Mouse (Mus musculus) lung, postnatal 10 days (tissue): ENCODE measurements at regions not wholly inside any gene's neighbourhood (a gene's known extent, or its start where the extent isn't known, plus 50 kb on each side); places are given as distances from the start of the nearest gene placed in this dataset.

Experiments used
- DNase-seq: peaks from one replicate; pipeline ENCODE4 v3.0.0; 2021

GRCm38 (mm10) chr3:115590716-115591115, 124.2 kb downstream of the S1pr1 start:
- no peak for DNase-seq

GRCm38 (mm10) chr3:115588585-115588984, 126.3 kb downstream of the S1pr1 start:
- no peak for DNase-seq

GRCm38 (mm10) chr3:115580131-115580932, 134.5 kb downstream of the S1pr1 start:
- DNase-seq = no peak

- no peak for DNase-seq
Observed at GRCm38 (mm10) chr3:115575371-115575770, 139.5 kb downstream of the S1pr1 start.

- no peak for DNase-seq
Observed at GRCm38 (mm10) chr3:115562735-115563134, 152.1 kb downstream of the S1pr1 start.

- DNase-seq = no peak
Observed at GRCm38 (mm10) chr3:115554809-115555708, 159.8 kb downstream of the S1pr1 start.

- peak; percentile 1 for DNase-seq
Observed at GRCm38 (mm10) chr3:115553848-115554515, 160.9 kb downstream of the S1pr1 start.

GRCm38 (mm10) chr3:115541789-115542188, 173.1 kb downstream of the S1pr1 start:
- DNase-seq = peak; percentile 2

- no peak for DNase-seq
Observed at GRCm38 (mm10) chr3:115538355-115538754, 176.5 kb downstream of the S1pr1 start.

- DNase-seq = no peak
Observed at GRCm38 (mm10) chr3:115532141-115532735, 182.6 kb downstream of the S1pr1 start.

GRCm38 (mm10) chr3:115530441-115530840, 184.4 kb downstream of the S1pr1 start:
- DNase-seq = no peak

- peak; percentile 19 for DNase-seq
Observed at GRCm38 (mm10) chr3:115529918-115530317, 185.0 kb downstream of the S1pr1 start.

- DNase-seq = no peak
Observed at GRCm38 (mm10) chr3:115523515-115523914, 191.4 kb downstream of the S1pr1 start.

GRCm38 (mm10) chr3:115515645-115516044, 199.2 kb downstream of the S1pr1 start:
- DNase-seq = no peak

GRCm38 (mm10) chr3:115509658-115510057, 205.2 kb downstream of the S1pr1 start:
- DNase-seq = no peak

GRCm38 (mm10) chr3:115497420-115497819, 217.5 kb downstream of the S1pr1 start:
- no peak for DNase-seq

GRCm38 (mm10) chr3:115496110-115496509, 218.8 kb downstream of the S1pr1 start:
- DNase-seq = no peak

GRCm38 (mm10) chr3:115495692-115496091, 219.2 kb downstream of the S1pr1 start:
- no peak for DNase-seq

GRCm38 (mm10) chr3:115468980-115469379, 245.9 kb downstream of the S1pr1 start:
- no peak for DNase-seq

- no peak for DNase-seq
Observed at GRCm38 (mm10) chr3:115467850-115468249, 247.0 kb downstream of the S1pr1 start.

- DNase-seq = no peak
Observed at GRCm38 (mm10) chr3:115462623-115463022, 252.2 kb downstream of the S1pr1 start.
